Mouse (Mus musculus) cerebellum, adult 2 months (tissue): Measurements from ENCODE around the gene Fam107b. TPM values are rescaled to one million over a fixed set of nuclear protein-coding genes. Genes with fewer than 3 reads are reported as not detected.

Source experiments
- DNase-seq, 2 experiments: peaks; one replicate each; pipeline ENCODE4 v3.0.0; 2021
- H3K27ac ChIP-seq: fragments of 200-500 bp; 2 replicates; pipeline ENCODE4 v1.5.1; 2012; ENCODE audit warnings: low read length, control low read depth, inconsistent platforms; ENCODE audit not compliant: insufficient read depth
- H3K27me3 ChIP-seq: fragments of 200-500 bp; 2 replicates; pipeline ENCODE4 v1.6.1; 2012; ENCODE audit warnings: inconsistent platforms, mild to moderate bottlenecking, low read length, moderate library complexity; ENCODE audit not compliant: control insufficient read depth, insufficient read depth
- H3K4me1 ChIP-seq: fragments of 200-500 bp; 2 replicates; pipeline ENCODE4 v1.6.1; 2011; ENCODE audit warnings: low read length; ENCODE audit not compliant: control insufficient read depth, insufficient read depth
- H3K4me3 ChIP-seq: fragments of 200-500 bp; replicated peaks from 2 replicates; pipeline ENCODE3; 2011; ENCODE audit warnings: mild to moderate bottlenecking, low read depth, low read length, control low read depth; ENCODE audit not compliant: insufficient read depth
- CTCF ChIP-seq: fragments of 200-500 bp; IDR thresholded peaks from 2 replicates; pipeline ENCODE4 v1.5.1; 2011; ENCODE audit warnings: low read depth, mild to moderate bottlenecking, control low read depth, low read length, moderate library complexity, borderline replicate concordance; ENCODE audit not compliant: insufficient read depth
- POLR2A ChIP-seq: fragments of 200-500 bp; IDR thresholded peaks from 2 replicates; pipeline ENCODE4 v1.6.1; 2011; ENCODE audit warnings: low read length, control low read depth, borderline replicate concordance; ENCODE audit not compliant: insufficient read depth
- WGBS: fragments of 180-500 bp; shearing (Covaris S2); methylation state at CpG from one replicate; pipeline ENCODE4 v1.1.7; 2018; 5-methylcytosine and 5-hydroxymethylcytosine counted together
- polyA plus RNA-seq: library from polyadenylated mRNA; depleted of rRNA; stranded (reverse); fragments of >200 nt; gene quantifications from 2 replicates; pipeline ENCODE4 v1.2.3, GENCODE M21; 2012

Gene Fam107b
- polyA plus RNA-seq, 1 experiment, result 63.7 TPM

DNA sequence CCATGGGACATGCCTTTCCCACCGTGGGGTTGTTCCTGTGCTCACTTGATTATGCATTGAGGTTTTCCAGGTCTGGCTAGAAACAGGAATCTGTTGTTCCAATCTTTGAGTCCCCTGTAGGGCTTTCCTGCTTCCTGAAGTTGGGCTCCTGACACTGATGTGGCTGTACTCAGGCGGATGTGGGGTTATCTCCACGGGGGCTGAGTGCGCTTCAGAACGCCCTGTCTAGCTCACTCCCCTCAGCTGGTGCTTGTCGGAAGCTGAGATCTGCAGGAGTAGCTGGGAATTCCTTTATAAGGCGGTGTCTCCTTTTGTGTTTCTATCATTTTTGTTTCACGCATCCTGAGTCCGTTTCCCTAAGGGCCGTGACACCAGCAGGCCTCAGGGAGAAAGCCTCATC is 160.5 kb downstream of the Fam107b start:
- DNase-seq, result no peak
- Histone ChIP-seq H3K4me1 (peaks cover 24% of the 10 kb centered on the region), H3K4me3 (no peak overlapping the region), H3K27ac (no peak overlapping the region), H3K27me3 (no peaks in the 10 kb centered on the region)
- 72% methylated on average over 10 of the region's 10 CpGs for WGBS
- TF ChIP-seq POLR2A (no peak), CTCF (no peak)

- peak; percentile 45 to 58 for DNase-seq
- no peak for TF ChIP-seq CTCF
- no peak for TF ChIP-seq POLR2A
- H3K4me3 ChIP-seq, result no peak overlapping the region
- peaks cover 21% of the 10 kb centered on the region for H3K4me1 ChIP-seq
- WGBS, result 64% methylated on average over 14 of the region's 14 CpGs
- no peaks in the 10 kb centered on the region for H3K27me3 ChIP-seq
- no peak overlapping the region for H3K27ac ChIP-seq
Measured at GRCm38 (mm10) chr2:3731316-3732015, 161.2 kb downstream of the Fam107b start.

DNA sequence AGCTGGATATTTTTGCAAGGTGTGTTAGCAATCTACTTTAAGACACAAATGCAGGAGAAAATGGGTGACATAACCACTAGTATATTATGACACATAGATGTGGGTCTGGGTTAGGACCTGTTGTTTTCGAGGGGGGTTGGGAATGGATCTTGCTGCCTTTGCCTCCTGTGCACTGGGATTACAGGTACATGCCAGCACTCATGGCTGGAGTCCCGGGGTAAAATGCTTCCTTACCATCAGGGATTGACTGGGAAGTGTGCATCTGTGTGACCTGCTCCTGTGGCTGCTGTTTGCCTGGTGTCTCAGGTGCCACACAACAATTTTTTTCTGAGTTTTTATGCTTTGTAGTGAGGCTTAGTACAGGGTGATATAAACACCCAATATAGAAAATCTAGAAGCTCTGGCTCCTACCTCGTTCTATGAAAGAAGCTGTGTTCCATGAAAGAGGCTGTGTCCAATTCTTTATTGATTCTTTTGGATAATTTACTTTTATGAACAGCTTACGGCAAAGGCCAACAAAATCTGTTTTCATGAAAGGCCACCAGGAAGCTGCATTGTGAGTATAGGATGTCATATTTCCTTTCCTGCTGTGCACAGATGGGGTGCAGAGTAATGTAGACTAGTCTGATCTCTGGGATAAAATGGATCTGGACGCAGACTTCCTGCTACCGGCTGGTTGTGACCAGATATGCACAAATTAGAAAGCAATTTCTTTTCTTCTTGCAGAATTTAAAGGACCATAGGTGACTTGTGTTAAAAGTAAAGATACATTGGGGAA is 167.8 kb downstream of the Fam107b start:
- TF ChIP-seq CTCF (no peak), POLR2A (no peak)

DNA sequence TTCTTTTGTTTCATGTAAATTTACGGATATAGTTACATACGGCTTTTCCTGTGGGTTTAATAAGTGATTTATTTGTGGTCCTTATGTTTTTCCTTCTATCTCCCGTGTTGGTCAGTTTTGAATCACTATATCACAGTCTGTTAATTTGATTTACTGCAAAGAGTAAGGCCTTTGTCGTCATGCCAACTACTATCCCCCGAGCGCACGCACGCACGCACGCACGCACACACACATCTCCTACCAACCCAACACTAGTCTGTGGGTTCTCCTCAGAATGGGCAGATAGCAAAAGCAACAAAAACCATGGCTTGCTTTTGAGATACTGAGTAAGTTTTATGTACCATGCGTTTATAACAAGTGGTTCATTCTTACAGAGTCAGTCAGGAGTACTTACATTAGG is 168.4 kb downstream of the Fam107b start:
- 52% methylated on average over 12 of the region's 12 CpGs for WGBS
- TF ChIP-seq POLR2A (no peak), CTCF (no peak)
- no peaks in the 10 kb centered on the region for H3K27me3 ChIP-seq
- no peak for DNase-seq
- peak overlapping the region; percentile 78 for H3K27ac ChIP-seq
- H3K4me3 ChIP-seq, result no peak overlapping the region
- peaks cover 39% of the 10 kb centered on the region for H3K4me1 ChIP-seq

More for the DNA sequence above, 167.8 kb downstream of the Fam107b start:
- no peak overlapping the region for H3K4me3 ChIP-seq
- peaks cover 39% of the 10 kb centered on the region for H3K4me1 ChIP-seq
- H3K27me3 ChIP-seq, result no peaks in the 10 kb centered on the region
- 12% methylated on average over 6 of the region's 6 CpGs for WGBS
- no peak overlapping the region; the same call in 1 of the 2 replicates for H3K27ac ChIP-seq
- peak; percentile 46 to 51 for DNase-seq

DNA sequence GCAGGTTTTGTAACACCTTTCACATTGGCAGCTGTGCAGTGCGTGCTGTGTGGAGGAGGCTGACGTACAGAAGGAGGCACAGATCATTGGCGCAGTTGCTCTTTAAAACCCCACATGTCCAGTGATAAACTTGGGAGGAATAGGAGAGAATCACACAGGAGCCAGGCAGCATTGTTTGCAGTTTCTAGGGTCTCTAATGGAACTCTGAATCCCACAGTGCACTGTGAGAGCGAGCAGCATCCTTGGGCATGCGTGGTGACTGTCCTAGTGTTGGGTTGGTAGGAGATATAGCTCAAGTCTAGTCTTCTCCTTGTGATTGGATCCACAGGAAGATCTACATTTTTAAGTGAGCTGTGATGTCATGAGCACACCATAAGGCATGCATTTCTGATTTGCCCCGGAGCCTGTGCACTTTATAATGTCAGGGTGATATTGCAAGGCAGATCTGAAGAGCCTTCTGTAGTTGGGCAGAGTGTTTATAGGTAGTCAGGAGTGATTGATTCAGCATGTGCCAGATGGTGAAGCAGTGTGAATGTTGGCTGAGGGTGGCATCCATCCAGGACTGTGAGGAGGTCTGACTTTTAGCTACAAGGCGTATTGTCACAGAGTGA is 169.2 kb downstream of the Fam107b start:
- DNase-seq, result peak; percentile 90 to 95
- Histone ChIP-seq H3K27me3 (no peaks in the 10 kb centered on the region), H3K27ac (peak overlapping the region; percentile 84), H3K4me3 (peak overlapping the region; percentile 10), H3K4me1 (peaks cover 45% of the 10 kb centered on the region)
- 11% methylated on average over 7 of the region's 7 CpGs for WGBS
- TF ChIP-seq POLR2A, result 0 out of 2 replicates have a peak, but pooled peaks have one; percentile 29
- TF ChIP-seq CTCF, result no peak; the same call in 1 of the 2 replicates

DNA sequence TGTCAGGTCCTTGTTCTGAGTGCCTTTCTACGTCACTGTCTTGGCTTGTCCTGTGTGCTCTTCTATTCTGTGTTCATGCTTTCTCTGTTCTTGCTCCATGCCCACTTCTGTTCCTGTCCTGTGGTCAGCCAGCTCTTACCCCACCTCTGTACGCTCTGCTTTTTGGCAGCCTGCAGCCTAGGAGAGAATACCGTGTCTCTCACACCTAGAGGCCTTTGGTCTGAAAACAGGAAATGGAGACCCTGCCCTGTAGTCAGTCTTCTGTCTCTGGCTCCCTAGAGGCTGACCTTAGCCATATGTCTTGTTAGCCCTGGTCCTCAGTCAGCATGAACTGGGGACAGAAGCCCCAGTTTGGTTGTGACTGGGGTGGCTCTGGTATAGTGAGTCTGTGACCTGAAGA is 170.0 kb downstream of the Fam107b start:
- WGBS, result 24% methylated on average over 3 of the region's 3 CpGs
- no peak overlapping the region for H3K4me3 ChIP-seq
- no peaks in the 10 kb centered on the region for H3K27me3 ChIP-seq
- peak overlapping the region; percentile 84 for H3K27ac ChIP-seq
- peaks cover 45% of the 10 kb centered on the region for H3K4me1 ChIP-seq
- DNase-seq, result peak in 1 of 2 experiments; percentile 50
- no peak for TF ChIP-seq POLR2A
- no peak for TF ChIP-seq CTCF

DNA sequence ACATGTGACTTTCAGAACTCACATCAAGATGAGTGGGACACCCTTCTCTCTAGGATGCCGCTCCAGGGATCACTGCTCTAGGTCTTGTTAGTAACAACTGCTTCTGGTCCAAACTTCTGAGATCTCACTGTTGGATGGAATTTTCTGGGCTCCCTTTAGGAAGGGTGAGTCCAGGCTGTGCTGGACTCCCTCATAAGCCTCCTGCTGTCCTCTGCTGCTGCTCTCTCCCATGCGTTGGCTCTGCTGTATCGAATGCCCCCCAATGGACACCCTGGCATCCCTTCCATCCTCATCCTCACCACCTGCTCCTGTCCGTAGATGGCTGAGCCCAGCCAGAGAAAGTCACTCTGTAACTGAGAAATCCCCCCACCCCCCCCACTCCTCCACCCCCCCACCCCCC is 170.4 kb downstream of the Fam107b start:
- peak overlapping the region; percentile 84 for H3K27ac ChIP-seq
- 22% methylated on average over 4 of the region's 4 CpGs for WGBS
- TF ChIP-seq POLR2A (no peak), CTCF (no peak)
- H3K4me3 ChIP-seq, result no peak overlapping the region
- H3K27me3 ChIP-seq, result no peaks in the 10 kb centered on the region
- peaks cover 49% of the 10 kb centered on the region for H3K4me1 ChIP-seq
- DNase-seq, result no peak

- 58% methylated on average over 6 of the region's 6 CpGs for WGBS
- Histone ChIP-seq H3K27me3 (no peaks in the 10 kb centered on the region), H3K27ac (no peak overlapping the region), H3K4me3 (no peak overlapping the region), H3K4me1 (peaks cover 56% of the 10 kb centered on the region)
- no peak for TF ChIP-seq CTCF
- no peak for TF ChIP-seq POLR2A
- no peak for DNase-seq
Measured at GRCm38 (mm10) chr2:3742519-3742918, 172.2 kb downstream of the Fam107b start.
